Mouse (Mus musculus) heart, postnatal 0 days (tissue): Measurements from ENCODE around the gene Schip1.

Source experiments
- CTCF ChIP-seq: IDR thresholded peaks from 2 replicates; pipeline ENCODE4 v1.5.1; 2016; ENCODE audit warnings: antibody characterized with exemption, control low read depth, low read depth
- EP300 ChIP-seq: IDR thresholded peaks from 2 replicates; pipeline ENCODE4 v1.6.1; 2016; ENCODE audit warnings: antibody characterized with exemption, low read depth

DNA sequence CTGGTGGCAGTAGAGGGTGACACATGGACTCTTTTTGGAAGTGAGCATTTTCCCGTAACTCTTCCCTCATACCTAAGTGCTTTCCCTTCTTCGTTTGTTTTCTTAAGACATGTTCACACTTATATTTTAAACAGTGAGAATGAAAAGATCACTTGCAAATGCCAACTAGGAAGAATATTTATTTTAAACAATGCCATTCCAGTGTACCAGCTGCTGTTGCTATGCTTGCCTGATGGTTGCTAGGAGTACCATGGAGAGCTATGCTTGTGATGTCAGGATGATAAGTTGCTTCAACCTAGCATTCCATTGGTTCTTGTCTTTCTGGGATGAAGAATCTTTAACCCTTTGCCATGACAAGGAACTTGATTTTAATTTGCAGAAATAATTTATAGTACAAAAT, 20.4 kb downstream of the Schip1 start:
- no peak for TF ChIP-seq CTCF
- no peak for TF ChIP-seq EP300
